Mouse (Mus musculus) cortical plate, adult 2 months (tissue): ENCODE measurements at regions not wholly inside any gene's neighbourhood (a gene's known extent, or its start where the extent isn't known, plus 50 kb on each side); places are given as distances from the start of the nearest gene placed in this dataset.

Experiments
- CTCF ChIP-seq: fragments of 200-500 bp; IDR thresholded peaks from 2 replicates; pipeline ENCODE4 v1.5.1; 2011; ENCODE audit warnings: mild to moderate bottlenecking, control low read depth, low read length; ENCODE audit not compliant: insufficient read depth; ENCODE audit errors: extremely low read depth
- POLR2A ChIP-seq: fragments of 200-500 bp; IDR thresholded peaks from 2 replicates; pipeline ENCODE4 v1.6.1; 2011; ENCODE audit warnings: mild to moderate bottlenecking, low read length, control low read depth; ENCODE audit not compliant: insufficient read depth; ENCODE audit errors: extremely low read depth

DNA sequence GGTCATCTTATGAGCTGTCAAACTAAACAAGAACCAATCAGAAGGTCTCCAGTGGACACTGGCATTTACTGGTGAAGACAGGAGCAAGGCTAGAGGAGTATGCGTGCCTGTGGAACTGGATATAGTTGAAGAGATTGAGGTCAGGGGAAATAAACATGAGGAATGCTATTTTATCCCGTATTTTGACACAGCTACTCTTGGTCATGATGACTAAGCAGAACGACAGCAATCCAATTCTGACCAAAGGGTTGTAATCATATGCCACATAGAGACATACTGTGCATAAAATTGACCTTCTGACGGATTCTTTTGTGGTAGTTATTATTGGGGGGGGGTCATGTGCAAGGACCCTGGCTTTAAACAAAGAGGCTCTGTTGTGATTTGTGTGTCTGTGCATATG lies 73.1 kb upstream of the Tmtc4 start:
- no peak for TF ChIP-seq POLR2A
- no peak for TF ChIP-seq CTCF
